Mouse (Mus musculus) erythroblast, embryonic 14.5 days (primary cell): ENCODE data around the gene Mymx.

Experiments
- GATA1 ChIP-seq: IDR thresholded peaks from 2 replicates; pipeline ENCODE4 v1.6.1; 2012; ENCODE audit warnings: low read length, inconsistent platforms, mixed read lengths
- TAL1 ChIP-seq: IDR thresholded peaks from 3 replicates; pipeline ENCODE4 v1.6.1; 2012; ENCODE audit warnings: low read length, inconsistent platforms, mixed read lengths

- TF ChIP-seq GATA1: no peak
- TF ChIP-seq TAL1: no peak
These were observed 42.0 kb downstream of the Mymx start for GRCm38 (mm10) chr17:45559732-45560525.
